Mouse (Mus musculus): ENCODE measurements around the gene Nudt19.
"Not testable (repeated sequence)": the region's sequence is repeated elsewhere in the genome, so short reads cannot be mapped to it uniquely, and the experiment has no call there.

The Nudt19 gene

GRCm38 (mm10) chr7:35556205-35556603, at the start of gene Nudt19:
Gene Nudt19, minus strand, starts transcription at chr7:35556304.
- no peak for DNase-seq

GRCm38 (mm10) chr7:35602766-35603165, 46.7 kb upstream of the Nudt19 start:
- DNase-seq, result no peak

GRCm38 (mm10) chr7:35601106-35601505, 45.0 kb upstream of the Nudt19 start:
- no peak for DNase-seq

- no peak for DNase-seq
These were observed 43.9 kb upstream of the Nudt19 start for GRCm38 (mm10) chr7:35600031-35600430.

GRCm38 (mm10) chr7:35599492-35599891, 43.4 kb upstream of the Nudt19 start:
- DNase-seq, result no peak

GRCm38 (mm10) chr7:35594311-35594710, 38.2 kb upstream of the Nudt19 start:
- DNase-seq, result no peak

- no peak for DNase-seq
These were observed 34.7 kb upstream of the Nudt19 start for GRCm38 (mm10) chr7:35590731-35591191.

GRCm38 (mm10) chr7:35589485-35589884, 33.4 kb upstream of the Nudt19 start:
- DNase-seq, result no peak

GRCm38 (mm10) chr7:35588680-35589428, 32.8 kb upstream of the Nudt19 start:
- no peak for DNase-seq

- no peak for DNase-seq
These were observed 31.6 kb upstream of the Nudt19 start for GRCm38 (mm10) chr7:35587728-35588127.

- no peak for DNase-seq
These were observed 30.9 kb upstream of the Nudt19 start for GRCm38 (mm10) chr7:35586906-35587445.

GRCm38 (mm10) chr7:35586055-35586905, 30.2 kb upstream of the Nudt19 start, which contains the start of gene Ankrd27:
Gene Ankrd27, plus strand, starts transcription at chr7:35586244.
- peak; percentile 99 for DNase-seq

- DNase-seq, result peak; percentile 64
These were observed 29.3 kb upstream of the Nudt19 start, which contains the start of gene Rgs9bp for GRCm38 (mm10) chr7:35585191-35586054. Gene Rgs9bp, minus strand, starts transcription at chr7:35585582.

GRCm38 (mm10) chr7:35584786-35585190, 28.7 kb upstream of the Nudt19 start:
- peak; percentile 16 for DNase-seq

- no peak for DNase-seq
These were observed 28.1 kb upstream of the Nudt19 start for GRCm38 (mm10) chr7:35584068-35584785.

GRCm38 (mm10) chr7:35583476-35584025, 27.4 kb upstream of the Nudt19 start:
- DNase-seq, result no peak

- no peak for DNase-seq
These were observed 26.6 kb upstream of the Nudt19 start for GRCm38 (mm10) chr7:35582719-35583118.

- peak; percentile 58 for DNase-seq
These were observed 23.7 kb upstream of the Nudt19 start for GRCm38 (mm10) chr7:35579849-35580248.

GRCm38 (mm10) chr7:35570883-35571282, 14.8 kb upstream of the Nudt19 start:
- not testable (repeated sequence) for DNase-seq

- not testable (repeated sequence) for DNase-seq
These were observed 13.6 kb upstream of the Nudt19 start for GRCm38 (mm10) chr7:35569724-35570123.

- DNase-seq, result not testable (repeated sequence)
These were observed 9.9 kb upstream of the Nudt19 start for GRCm38 (mm10) chr7:35565965-35566364.
